ENCODE assay signal across 22 mouse cellular contexts in genomic region chr16:73760921-73761320, GRCm38 (mm10).
DNase-seq lines count a peak whose midpoint lies in the region; ATAC-seq and TF ChIP-seq lines count a peak whose summit lies in the region.
"Had no signal": no experiment of that assay in that cellular context is flagged by ENCODE, and none has a peak within 500 bp of the region (broad histone marks: within the 10 kb centered on the region; RNA-seq: fewer than 3 reads in every experiment).

No protein-coding gene starts in this region.

- no peaks in the 10 kb centered on the region for H3K27me3 ChIP-seq in forebrain, embryonic 13.5 days
- no peaks in the 10 kb centered on the region for H3K27me3 ChIP-seq in forebrain, embryonic 16.5 days (replicated peaks; ENCODE audit: control insufficient read depth, insufficient read depth, low read length)
- H3K27me3 ChIP-seq in midbrain, embryonic 11.5 days (ENCODE audit: control insufficient read depth, insufficient read depth, low read length) = no peaks in the 10 kb centered on the region
- H3K27me3 ChIP-seq in midbrain, embryonic 10.5 days (ENCODE audit: low read depth, poor library complexity, severe bottlenecking) = no peaks in the 10 kb centered on the region
- H3K27me3 ChIP-seq: CH12.LX; embryonic facial prominence, embryonic 12.5 days; heart, embryonic 15.5 days; Patski had no signal

- H3K9ac ChIP-seq in forebrain, embryonic 13.5 days = no peak overlapping the region
- no peak overlapping the region for H3K9ac ChIP-seq in forebrain, embryonic 16.5 days (replicated peaks; ENCODE audit: low read depth, low read length)
- no peak overlapping the region for H3K9ac ChIP-seq in midbrain, embryonic 11.5 days (ENCODE audit: low read length)
- H3K9ac ChIP-seq: embryonic facial prominence, embryonic 12.5 days; heart, embryonic 15.5 days; hindbrain, embryonic 14.5 days had no signal

- peak; percentile 77 for DNase-seq in midbrain, embryonic 11.5 days (ENCODE audit: low spot score, missing footprints)
- DNase-seq in midbrain, embryonic 10.5 days (ENCODE audit: low spot score) = no peak
- peak; percentile 3 for DNase-seq in ZHBTc4 (ENCODE audit: low read depth, low spot score)
- DNase-seq in brain, embryonic 14.5 days (ENCODE audit: low read depth) = peak; percentile 61
- DNase-seq: adrenal gland, adult 2 months; adrenal gland, postnatal 25 days; cerebellum, adult 11 months; cerebellum, adult 8-10 months; cerebellum, postnatal 14 days; embryo, embryonic 11 days; gastrocnemius, postnatal 14 days; heart, adult 2 months; heart, postnatal 14 days had no signal

- no peaks in the 10 kb centered on the region for H3K36me3 ChIP-seq in forebrain, embryonic 13.5 days (ENCODE audit: poor library complexity, severe bottlenecking)
- H3K36me3 ChIP-seq in forebrain, embryonic 16.5 days (ENCODE audit: control insufficient read depth, insufficient read depth) = no peaks in the 10 kb centered on the region
- H3K36me3 ChIP-seq in midbrain, embryonic 11.5 days (ENCODE audit: control insufficient read depth, insufficient read depth, low read length) = no peaks in the 10 kb centered on the region
- H3K36me3 ChIP-seq in midbrain, embryonic 10.5 days = no peaks in the 10 kb centered on the region
- H3K36me3 ChIP-seq: embryonic facial prominence, embryonic 12.5 days; heart, embryonic 15.5 days had no signal

- no peak overlapping the region for H3K27ac ChIP-seq in forebrain, embryonic 13.5 days
- H3K27ac ChIP-seq in forebrain, embryonic 16.5 days (ENCODE audit: low read length) = no peak overlapping the region
- H3K27ac ChIP-seq in midbrain, embryonic 11.5 days (ENCODE audit: low read depth, low read length) = no peak overlapping the region
- no peak overlapping the region for H3K27ac ChIP-seq in midbrain, embryonic 10.5 days (replicated peaks)
- H3K27ac ChIP-seq: embryonic facial prominence, embryonic 12.5 days; heart, adult 2 months; heart, embryonic 15.5 days; hindbrain, embryonic 14.5 days had no signal

- 0 out of 2 replicates have a peak, but pooled peaks cover 6% of the 10 kb centered on the region for H3K4me1 ChIP-seq in forebrain, embryonic 13.5 days
- H3K4me1 ChIP-seq in forebrain, embryonic 16.5 days (replicated peaks; ENCODE audit: control insufficient read depth, insufficient read depth, low read length) = no peaks in the 10 kb centered on the region
- no peaks in the 10 kb centered on the region for H3K4me1 ChIP-seq in midbrain, embryonic 11.5 days (ENCODE audit: control insufficient read depth, insufficient read depth, low read length)
- H3K4me1 ChIP-seq in midbrain, embryonic 10.5 days = no peaks in the 10 kb centered on the region
- H3K4me1 ChIP-seq: embryonic facial prominence, embryonic 12.5 days; heart, embryonic 15.5 days had no signal

- WGBS in forebrain, embryonic 13.5 days = 21% methylated on average over 3 of the region's 3 CpGs
- WGBS in forebrain, embryonic 16.5 days = 11% methylated on average over 3 of the region's 3 CpGs
- WGBS in midbrain, embryonic 11.5 days = 59% methylated on average over 3 of the region's 3 CpGs
- WGBS in midbrain, embryonic 10.5 days = 71% methylated on average over 3 of the region's 3 CpGs

- no peak for TF ChIP-seq CTCF in brain, embryonic 14.5 days (IDR thresholded peaks at IDR 0.05; ENCODE audit: borderline replicate concordance, extremely low read depth, insufficient read depth, insufficient read length)

- H3K9me3 ChIP-seq in forebrain, embryonic 13.5 days (replicated peaks) = no peaks in the 10 kb centered on the region
- H3K9me3 ChIP-seq in forebrain, embryonic 16.5 days (ENCODE audit: control insufficient read depth, low read length) = no peaks in the 10 kb centered on the region
- no peaks in the 10 kb centered on the region for H3K9me3 ChIP-seq in midbrain, embryonic 11.5 days (ENCODE audit: control insufficient read depth, low read length)
- no peaks in the 10 kb centered on the region for H3K9me3 ChIP-seq in midbrain, embryonic 10.5 days (replicated peaks)
- H3K9me3 ChIP-seq: embryonic facial prominence, embryonic 12.5 days; heart, embryonic 15.5 days had no signal

- TF ChIP-seq POLR2A in brain, embryonic 14.5 days (IDR thresholded peaks at IDR 0.05; ENCODE audit: borderline replicate concordance, extremely low read depth, insufficient read depth, insufficient read length, poor library complexity, severe bottlenecking) = no peak

- ATAC-seq in forebrain, embryonic 13.5 days = peak; percentile 72
- no peak for ATAC-seq in forebrain, embryonic 16.5 days
- no peak for ATAC-seq in midbrain, embryonic 11.5 days (ENCODE audit: low FRiP score)
- ATAC-seq: intestine, embryonic 16.5 days; Patski had no signal

- no peak overlapping the region for H3K4me2 ChIP-seq in forebrain, embryonic 13.5 days
- no peak overlapping the region for H3K4me2 ChIP-seq in forebrain, embryonic 16.5 days (ENCODE audit: low read length)
- H3K4me2 ChIP-seq in midbrain, embryonic 11.5 days = no peak overlapping the region
- H3K4me2 ChIP-seq: embryonic facial prominence, embryonic 12.5 days; heart, embryonic 11.5 days; heart, embryonic 15.5 days; hindbrain, embryonic 14.5 days had no signal

- H3K4me3 ChIP-seq in forebrain, embryonic 13.5 days = no peak overlapping the region
- no peak overlapping the region for H3K4me3 ChIP-seq in forebrain, embryonic 16.5 days (replicated peaks; ENCODE audit: low read length)
- H3K4me3 ChIP-seq in midbrain, embryonic 11.5 days (ENCODE audit: low read depth, low read length) = no peak overlapping the region
- no peak overlapping the region for H3K4me3 ChIP-seq in midbrain, embryonic 10.5 days
- H3K4me3 ChIP-seq: embryonic facial prominence, embryonic 12.5 days; heart, adult 2 months; heart, embryonic 15.5 days had no signal
